Mouse (Mus musculus): ENCODE measurements around the gene Sardh. TPM values are rescaled to one million over a fixed set of nuclear protein-coding genes. Genes with fewer than 3 reads are reported as not detected.

Sardh gene
- 1.5 and 2.9 TPM in 2 replicates for polyA plus RNA-seq (2016; fragmentation: Nextera tagmentation; extraction: Ambion mirVana)

DNA sequence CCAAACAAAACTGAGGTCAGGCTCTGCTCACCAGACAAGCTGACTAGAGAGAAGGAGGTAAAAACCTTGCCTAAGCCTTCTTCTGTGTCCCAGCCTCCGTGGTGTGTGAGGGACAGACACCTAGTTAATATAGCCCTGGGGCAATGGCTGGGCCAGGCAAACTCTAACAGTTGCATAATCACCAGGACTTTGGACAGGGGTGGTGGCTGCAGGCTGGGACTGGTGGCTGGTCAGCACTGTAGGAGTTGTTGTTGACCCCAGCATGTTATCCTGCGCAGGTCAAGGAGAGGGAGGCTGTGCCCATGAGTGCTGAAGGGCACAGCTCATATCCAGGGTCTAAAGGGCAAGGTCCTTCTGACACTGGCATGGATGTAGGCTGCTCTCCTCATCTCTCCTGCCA is at the start of gene Sardh:
Sardh (minus strand) TSS at position 127 of the 400 bp plus-strand sequence.
- no peaks in the 10 kb centered on the region for H3K27me3 ChIP-seq (replicated peaks; ENCODE audit: low read depth, poor library complexity, severe bottlenecking)
- no peaks in the 10 kb centered on the region for H3K9me3 ChIP-seq
- H3K27ac ChIP-seq (replicated peaks), result 0 out of 2 replicates have a peak within 1 kb of the TSS, but pooled peaks have one; percentile 15
- H3K4me3 ChIP-seq, result no peak within 1 kb of the TSS
- H3K36me3 ChIP-seq (replicated peaks), result no peaks in the 10 kb centered on the region
- peaks cover 11% of the 10 kb centered on the region for H3K4me1 ChIP-seq
- DNase-seq (ENCODE audit: low spot score), result no peak
- WGBS, result 85% methylated on average over 2 of the region's 2 CpGs

DNA sequence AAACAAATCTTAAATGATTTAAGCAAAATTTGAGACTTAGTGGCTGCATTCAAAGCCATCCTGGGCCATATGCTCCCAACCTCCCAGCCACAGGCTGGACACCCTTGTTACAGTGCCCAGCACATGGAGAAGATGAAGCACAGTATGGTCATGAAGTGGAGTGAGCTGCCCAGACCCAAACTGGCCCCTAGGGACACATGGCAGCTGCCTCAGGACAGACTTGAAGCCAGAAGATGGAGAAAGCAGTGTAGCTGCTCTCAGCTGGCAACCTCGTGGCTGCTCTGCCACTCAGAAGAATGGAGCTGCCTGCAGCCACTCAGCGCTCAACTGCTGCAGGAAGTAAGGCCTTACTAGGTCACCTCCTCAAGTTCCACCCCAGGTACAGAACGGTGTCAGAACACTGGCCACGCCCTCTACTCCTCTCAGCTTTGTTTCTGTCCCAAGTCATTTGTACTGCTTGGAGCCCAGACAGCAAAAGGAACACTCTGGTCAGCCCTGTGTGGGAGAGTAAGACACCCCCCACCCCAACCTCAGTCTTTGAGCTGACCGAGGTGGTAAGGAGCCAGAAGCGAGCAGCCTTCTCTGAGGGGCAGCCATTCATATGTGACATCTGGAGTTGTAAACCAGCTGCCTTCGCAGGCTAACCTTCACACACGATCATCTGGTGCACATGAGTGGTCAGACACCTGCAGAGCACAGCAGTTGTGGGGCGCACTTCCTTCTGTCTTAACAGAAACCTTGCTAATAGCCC is 48.7 kb upstream of the Sardh start:
- Histone ChIP-seq H3K27me3 (replicated peaks; ENCODE audit: low read depth, poor library complexity, severe bottlenecking) (no peaks in the 10 kb centered on the region), H3K4me1 (peaks cover 22% of the 10 kb centered on the region), H3K4me3 (no peak overlapping the region), H3K9me3 (no peaks in the 10 kb centered on the region), H3K27ac (replicated peaks) (no peak overlapping the region), H3K36me3 (replicated peaks) (peaks cover 78% of the 10 kb centered on the region)
- 78% methylated on average over 9 of the region's 9 CpGs for WGBS
- DNase-seq (ENCODE audit: low spot score), result no peak

GRCm38 (mm10) chr2:27294777-27295176 is 46.6 kb upstream of the Sardh start:
- Histone ChIP-seq H3K4me3 (no peak overlapping the region), H3K9me3 (no peaks in the 10 kb centered on the region), H3K27me3 (replicated peaks; ENCODE audit: low read depth, poor library complexity, severe bottlenecking) (no peaks in the 10 kb centered on the region), H3K27ac (replicated peaks) (no peak overlapping the region), H3K4me1 (0 out of 2 replicates have a peak, but pooled peaks cover 11% of the 10 kb centered on the region), H3K36me3 (replicated peaks) (peaks cover 91% of the 10 kb centered on the region)
- DNase-seq (ENCODE audit: low spot score), result no peak
- WGBS, result 94% methylated on average over 3 of the region's 3 CpGs

- Histone ChIP-seq H3K36me3 (replicated peaks) (peaks cover 92% of the 10 kb centered on the region), H3K4me3 (no peak overlapping the region), H3K27ac (replicated peaks) (peak overlapping the region; percentile 74)
These were observed 40.9 kb upstream of the Sardh start for GRCm38 (mm10) chr2:27289019-27289418.

DNA sequence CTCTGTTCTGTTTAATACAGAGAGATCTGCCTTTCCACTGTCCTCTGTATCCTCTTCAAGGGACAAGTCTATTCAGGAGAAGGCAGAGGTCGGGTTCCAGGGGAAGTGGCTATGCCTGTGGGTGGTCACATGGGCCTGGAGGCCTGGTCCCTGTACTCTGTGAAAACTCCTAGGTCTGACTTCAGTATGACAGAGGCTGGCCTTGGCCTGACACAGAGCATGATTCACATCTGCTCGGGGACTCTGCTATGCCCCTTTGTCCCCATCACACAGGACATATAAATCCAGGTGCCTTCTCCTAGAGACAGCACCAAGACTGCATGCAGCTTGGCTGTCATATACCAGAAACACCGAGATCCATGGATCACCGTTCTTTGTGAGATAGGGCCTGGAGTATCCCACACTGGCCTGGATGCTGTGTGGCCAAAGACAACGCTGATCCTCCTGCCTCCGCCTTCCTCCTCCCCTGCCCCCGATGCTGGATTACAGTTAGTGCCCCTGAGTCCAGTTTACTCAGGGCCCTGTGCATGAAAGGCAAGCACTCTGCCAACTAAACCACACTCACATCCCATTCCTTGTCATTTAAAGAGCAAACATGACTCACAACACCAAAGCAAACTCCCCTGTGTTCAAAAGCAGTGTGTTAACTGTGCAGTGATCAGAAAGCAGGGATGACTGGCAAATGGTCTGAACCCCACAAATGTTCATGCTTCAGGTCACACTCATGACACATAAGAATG is 39.0 kb upstream of the Sardh start:
- peaks cover 19% of the 10 kb centered on the region for H3K4me1 ChIP-seq
- H3K27ac ChIP-seq (replicated peaks), result no peak overlapping the region
- H3K9me3 ChIP-seq, result no peaks in the 10 kb centered on the region
- WGBS, result 76% methylated on average over 7 of the region's 7 CpGs
- H3K27me3 ChIP-seq (replicated peaks; ENCODE audit: low read depth, poor library complexity, severe bottlenecking), result no peaks in the 10 kb centered on the region
- H3K4me3 ChIP-seq, result no peak overlapping the region
- no peak for DNase-seq (ENCODE audit: low spot score)
- H3K36me3 ChIP-seq (replicated peaks), result peaks cover 94% of the 10 kb centered on the region

More at GRCm38 (mm10) chr2:27289019-27289418, 40.9 kb upstream of the Sardh start:
- no peaks in the 10 kb centered on the region for H3K27me3 ChIP-seq (replicated peaks; ENCODE audit: low read depth, poor library complexity, severe bottlenecking)
- DNase-seq (ENCODE audit: low spot score), result peak; percentile 87
- H3K9me3 ChIP-seq, result no peaks in the 10 kb centered on the region
- peaks cover 24% of the 10 kb centered on the region for H3K4me1 ChIP-seq
- WGBS, result 12% methylated on average over 3 of the region's 3 CpGs

- H3K4me3 ChIP-seq, result no peak overlapping the region
- peaks cover 86% of the 10 kb centered on the region for H3K36me3 ChIP-seq (replicated peaks)
- no peak overlapping the region for H3K27ac ChIP-seq (replicated peaks)
- DNase-seq (ENCODE audit: low spot score), result no peak
- H3K9me3 ChIP-seq, result no peaks in the 10 kb centered on the region
- peaks cover 17% of the 10 kb centered on the region for H3K4me1 ChIP-seq
- 56% methylated on average over 7 of the region's 7 CpGs for WGBS
- H3K27me3 ChIP-seq (replicated peaks; ENCODE audit: low read depth, poor library complexity, severe bottlenecking), result no peaks in the 10 kb centered on the region
These were observed 36.3 kb upstream of the Sardh start for GRCm38 (mm10) chr2:27284441-27284840.

DNA sequence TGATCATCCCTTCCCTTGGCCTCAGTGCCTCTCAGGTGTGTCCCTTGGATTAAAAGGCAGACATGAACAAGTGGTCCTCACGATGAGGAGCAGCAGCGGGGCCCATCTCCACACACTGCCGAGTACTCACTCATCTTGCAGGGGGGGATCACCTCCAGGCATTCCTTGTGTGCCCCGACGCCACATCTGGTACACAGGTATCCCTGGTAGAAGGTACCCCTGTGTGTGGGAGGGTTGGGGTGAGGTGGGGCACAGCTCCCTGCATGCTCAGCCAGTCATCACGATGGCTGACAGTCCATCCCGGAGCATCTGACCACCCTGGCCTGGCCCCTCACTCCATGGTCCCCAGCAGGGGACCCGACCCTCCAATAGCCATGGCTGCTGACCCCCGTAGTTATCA is 33.6 kb upstream of the Sardh start:
- Histone ChIP-seq H3K9me3 (no peaks in the 10 kb centered on the region), H3K4me3 (no peak overlapping the region), H3K27me3 (replicated peaks; ENCODE audit: low read depth, poor library complexity, severe bottlenecking) (no peaks in the 10 kb centered on the region), H3K27ac (replicated peaks) (no peak overlapping the region), H3K36me3 (replicated peaks) (peaks cover 91% of the 10 kb centered on the region), H3K4me1 (peaks cover 7% of the 10 kb centered on the region; the same call in 1 of the 2 replicates)
- WGBS, result 93% methylated on average over 9 of the region's 9 CpGs
- no peak for DNase-seq (ENCODE audit: low spot score)

GRCm38 (mm10) chr2:27280920-27281611 is 32.9 kb upstream of the Sardh start:
- Histone ChIP-seq H3K4me3 (no peak overlapping the region), H3K36me3 (replicated peaks) (peaks cover 91% of the 10 kb centered on the region), H3K27me3 (replicated peaks; ENCODE audit: low read depth, poor library complexity, severe bottlenecking) (no peaks in the 10 kb centered on the region), H3K4me1 (no peaks in the 10 kb centered on the region), H3K27ac (replicated peaks) (no peak overlapping the region), H3K9me3 (no peaks in the 10 kb centered on the region)
- 72% methylated on average over 13 of the region's 13 CpGs for WGBS
- peak; percentile 79 for DNase-seq (ENCODE audit: low spot score)

GRCm38 (mm10) chr2:27278859-27279258 is 30.7 kb upstream of the Sardh start:
- no peak overlapping the region for H3K27ac ChIP-seq (replicated peaks)
- H3K36me3 ChIP-seq (replicated peaks), result peaks cover 91% of the 10 kb centered on the region
- no peak for DNase-seq (ENCODE audit: low spot score)
- peaks cover 6% of the 10 kb centered on the region; the same call in 1 of the 2 replicates for H3K9me3 ChIP-seq
- no peaks in the 10 kb centered on the region for H3K27me3 ChIP-seq (replicated peaks; ENCODE audit: low read depth, poor library complexity, severe bottlenecking)
- H3K4me1 ChIP-seq, result no peaks in the 10 kb centered on the region
- H3K4me3 ChIP-seq, result no peak overlapping the region
- 91% methylated on average over 7 of the region's 7 CpGs for WGBS

- Histone ChIP-seq H3K27ac (replicated peaks) (no peak overlapping the region), H3K27me3 (replicated peaks; ENCODE audit: low read depth, poor library complexity, severe bottlenecking) (no peaks in the 10 kb centered on the region), H3K9me3 (no peaks in the 10 kb centered on the region), H3K4me3 (no peak overlapping the region), H3K4me1 (no peaks in the 10 kb centered on the region), H3K36me3 (replicated peaks) (peaks cover 98% of the 10 kb centered on the region)
- DNase-seq (ENCODE audit: low spot score), result no peak
- 80% methylated on average over 2 of the region's 2 CpGs for WGBS
These were observed 20.2 kb upstream of the Sardh start for GRCm38 (mm10) chr2:27268325-27268724.

GRCm38 (mm10) chr2:27265819-27266218 is 17.7 kb upstream of the Sardh start:
- Histone ChIP-seq H3K27ac (replicated peaks) (no peak overlapping the region), H3K4me1 (no peaks in the 10 kb centered on the region), H3K4me3 (no peak overlapping the region), H3K36me3 (replicated peaks) (peaks cover 95% of the 10 kb centered on the region), H3K27me3 (replicated peaks; ENCODE audit: low read depth, poor library complexity, severe bottlenecking) (no peaks in the 10 kb centered on the region), H3K9me3 (no peaks in the 10 kb centered on the region)
- WGBS, result 92% methylated on average over 3 of the region's 3 CpGs
- DNase-seq (ENCODE audit: low spot score), result no peak

DNA sequence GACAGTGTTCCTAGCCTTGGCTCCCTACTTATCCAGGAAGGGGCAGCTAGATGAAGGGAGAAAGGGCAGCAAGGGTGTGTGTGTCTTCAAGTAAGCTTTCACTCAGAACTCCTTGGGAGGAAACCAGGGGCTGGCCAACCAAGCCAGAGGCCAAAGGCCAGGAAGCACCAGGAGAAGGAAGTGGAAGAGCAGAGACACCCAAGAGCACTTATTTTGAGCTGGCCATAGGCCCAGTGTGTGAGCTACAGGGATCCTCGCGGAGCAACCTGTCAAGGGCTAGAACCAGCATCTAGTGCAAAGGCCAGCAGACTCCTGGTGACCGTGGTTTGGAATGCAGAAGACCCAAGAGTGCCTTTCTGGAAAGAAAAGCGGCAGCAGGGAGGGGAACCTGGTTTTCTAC is 14.8 kb upstream of the Sardh start:
- Histone ChIP-seq H3K4me1 (no peaks in the 10 kb centered on the region), H3K36me3 (replicated peaks) (peaks cover 71% of the 10 kb centered on the region), H3K9me3 (no peaks in the 10 kb centered on the region), H3K27ac (replicated peaks) (no peak overlapping the region), H3K27me3 (replicated peaks; ENCODE audit: low read depth, poor library complexity, severe bottlenecking) (no peaks in the 10 kb centered on the region), H3K4me3 (no peak overlapping the region)
- 87% methylated on average over 4 of the region's 4 CpGs for WGBS
- DNase-seq (ENCODE audit: low spot score), result no peak

Data from embryonic facial prominence, embryonic 10.5 days (tissue).